ENCODE assay signal across 7 mouse cellular contexts in genomic region chr4:131836351-131836881, GRCm38 (mm10). TPM values are rescaled to one million over a fixed set of nuclear protein-coding genes. Genes with fewer than 3 reads are reported as not detected.
DNase-seq lines count a peak whose midpoint lies in the region; ATAC-seq and TF ChIP-seq lines count a peak whose summit lies in the region.

No protein-coding gene starts in this region.

- WGBS in bone marrow, adult 2 months, result 1% methylated on average over 39 of the region's 39 CpGs
- WGBS in forebrain, postnatal 0 days, result under 1% methylated on average over 39 of the region's 39 CpGs
- WGBS in hindbrain, embryonic 16.5 days, result under 1% methylated on average over 31 of the region's 39 CpGs
- WGBS in liver, embryonic 13.5 days (ENCODE audit: insufficient replicate concordance), result 3% methylated on average over 39 of the region's 39 CpGs
- 1% methylated on average over 39 of the region's 39 CpGs for WGBS in neural tube, embryonic 12.5 days

- peak overlapping the region; percentile 99 for H3K4me2 ChIP-seq in forebrain, postnatal 0 days (ENCODE audit: low read depth)
- H3K4me2 ChIP-seq in hindbrain, embryonic 16.5 days (ENCODE audit: low read length), result peak overlapping the region; percentile 98
- peak overlapping the region; percentile 91 for H3K4me2 ChIP-seq in liver, embryonic 13.5 days
- peak overlapping the region; percentile 98 for H3K4me2 ChIP-seq in neural tube, embryonic 12.5 days (replicated peaks)

- peak overlapping the region; percentile 39 for H3K4me3 ChIP-seq in bone marrow, adult 2 months (replicated peaks; ENCODE audit: control insufficient read depth, low read depth, low read length)
- peak overlapping the region; percentile 67 for H3K4me3 ChIP-seq in forebrain, postnatal 0 days (ENCODE audit: low read depth, low read length)
- H3K4me3 ChIP-seq in hindbrain, embryonic 16.5 days (ENCODE audit: low read length), result peak overlapping the region; percentile 67
- peak overlapping the region; percentile 67 for H3K4me3 ChIP-seq in liver, embryonic 13.5 days (replicated peaks)
- peak overlapping the region; percentile 58 for H3K4me3 ChIP-seq in neural tube, embryonic 12.5 days

- no peaks in the 10 kb centered on the region for H3K36me3 ChIP-seq in forebrain, postnatal 0 days (ENCODE audit: insufficient read depth)
- no peaks in the 10 kb centered on the region for H3K36me3 ChIP-seq in hindbrain, embryonic 16.5 days (ENCODE audit: control insufficient read depth, insufficient read depth, low read length)
- H3K36me3 ChIP-seq in liver, embryonic 13.5 days, result no peaks in the 10 kb centered on the region
- no peaks in the 10 kb centered on the region for H3K36me3 ChIP-seq in neural tube, embryonic 12.5 days

- no peak for ATAC-seq in forebrain, postnatal 0 days
- ATAC-seq in hindbrain, embryonic 16.5 days, result no peak
- ATAC-seq in liver, embryonic 13.5 days (ENCODE audit: low read depth), result no peak
- peak; percentile 46 for ATAC-seq in neural tube, embryonic 12.5 days (ENCODE audit: low FRiP score, low read depth)
- no peak for ATAC-seq in monocyte, adult 5-6 weeks (replicated peaks; ENCODE audit: insufficient number of reproducible peaks, low FRiP score, low TSS enrichment, poor library complexity, severe bottlenecking)

- peaks cover 3% of the 10 kb centered on the region; the same call in 1 of the 2 replicates for H3K27me3 ChIP-seq in forebrain, postnatal 0 days (ENCODE audit: insufficient read depth, low read length)
- no peaks in the 10 kb centered on the region; the same call in none of the 2 replicates for H3K27me3 ChIP-seq in hindbrain, embryonic 16.5 days (replicated peaks; ENCODE audit: control insufficient read depth, insufficient read depth, low read length)
- peaks cover 78% of the 10 kb centered on the region for H3K27me3 ChIP-seq in liver, embryonic 13.5 days
- peaks cover 42% of the 10 kb centered on the region for H3K27me3 ChIP-seq in neural tube, embryonic 12.5 days (replicated peaks)

- H3K27ac ChIP-seq in bone marrow, adult 2 months (ENCODE audit: control insufficient read depth, insufficient read depth, low read depth, low read length, poor library complexity), result no peak overlapping the region
- no peak overlapping the region for H3K27ac ChIP-seq in forebrain, postnatal 0 days (ENCODE audit: low read depth, low read length)
- no peak overlapping the region for H3K27ac ChIP-seq in hindbrain, embryonic 16.5 days (ENCODE audit: low read depth, low read length)
- no peak overlapping the region for H3K27ac ChIP-seq in liver, embryonic 13.5 days
- no peak overlapping the region for H3K27ac ChIP-seq in neural tube, embryonic 12.5 days

- no peaks in the 10 kb centered on the region for H3K9me3 ChIP-seq in forebrain, postnatal 0 days (ENCODE audit: low read length)
- no peaks in the 10 kb centered on the region for H3K9me3 ChIP-seq in hindbrain, embryonic 16.5 days (ENCODE audit: control insufficient read depth, low read length)
- no peaks in the 10 kb centered on the region for H3K9me3 ChIP-seq in liver, embryonic 13.5 days (replicated peaks)
- H3K9me3 ChIP-seq in neural tube, embryonic 12.5 days, result no peaks in the 10 kb centered on the region

- H3K9ac ChIP-seq in forebrain, postnatal 0 days, result peak overlapping the region; percentile 59
- peak overlapping the region; percentile 83 for H3K9ac ChIP-seq in hindbrain, embryonic 16.5 days (ENCODE audit: low read depth, low read length)
- H3K9ac ChIP-seq in liver, embryonic 13.5 days, result peak overlapping the region; percentile 76
- H3K9ac ChIP-seq in neural tube, embryonic 12.5 days, result peak overlapping the region; percentile 70

- peak; percentile 43 for DNase-seq in Muller cell, postnatal 12 days (ENCODE audit: inconsistent ontology term)
- DNase-seq in forebrain, postnatal 0 days, result no peak
- no peak for DNase-seq in liver, embryonic 13.5 days

- H3K4me1 ChIP-seq in bone marrow, adult 2 months (ENCODE audit: control insufficient read depth, insufficient read depth, low read length), result peaks cover 6% of the 10 kb centered on the region
- peaks cover 3% of the 10 kb centered on the region; the same call in 1 of the 2 replicates for H3K4me1 ChIP-seq in forebrain, postnatal 0 days (ENCODE audit: insufficient read depth)
- peaks cover 18% of the 10 kb centered on the region for H3K4me1 ChIP-seq in hindbrain, embryonic 16.5 days (ENCODE audit: control insufficient read depth, insufficient read depth, low read depth, low read length)
- peaks cover 64% of the 10 kb centered on the region for H3K4me1 ChIP-seq in liver, embryonic 13.5 days (replicated peaks)
- peaks cover 27% of the 10 kb centered on the region for H3K4me1 ChIP-seq in neural tube, embryonic 12.5 days

- no peak for TF ChIP-seq POLR2A in bone marrow, adult 2 months (IDR thresholded peaks at IDR 0.05; ENCODE audit: borderline replicate concordance, control insufficient read depth, low read depth, low read length)

- no peak for TF ChIP-seq CTCF in bone marrow, adult 2 months (IDR thresholded peaks at IDR 0.05; ENCODE audit: control insufficient read depth, insufficient read depth, low read length)
- TF ChIP-seq CTCF in forebrain, postnatal 0 days (IDR thresholded peaks at IDR 0.05; ENCODE audit: low read depth), result no peak

RNA-seq across cellular contexts. Expression of gene Ptpru, which starts 1.7 kb away (rescaled TPM):
- 8.9 and 15.1 TPM in 2 replicates for polyA plus RNA-seq in bone marrow, adult 2 months (2011; ENCODE audit: insufficient read depth, insufficient read length, low replicate concordance, missing spikeins)
- 18.5 and 27.4 TPM in 2 replicates for total RNA-seq in forebrain, postnatal 0 days (2014; rRNA removed)
- 15.0 and 21.2 TPM in 2 replicates for polyA plus RNA-seq in forebrain, postnatal 0 days (2015; fragmentation: Nextera tagmentation; extraction: Ambion mirVana)
- polyA plus RNA-seq in hindbrain, embryonic 16.5 days (2015; fragmentation: Nextera tagmentation; extraction: Ambion mirVana), result 25.0 and 25.2 TPM in 2 replicates
- polyA plus RNA-seq in liver, embryonic 13.5 days (2015; fragmentation: Nextera tagmentation; extraction: Ambion mirVana), result 2.1 and 2.7 TPM in 2 replicates
- 8.7 and 9.6 TPM in 2 replicates for polyA plus RNA-seq in neural tube, embryonic 12.5 days (2016; fragmentation: Nextera tagmentation; extraction: Ambion mirVana)
- total RNA-seq in monocyte, adult 5-6 weeks (2017), result not detected in 3 replicates

RNA-seq across cellular contexts. Expression of gene Mecr, which starts 6.9 kb away (rescaled TPM):
- 17.6 and 25.8 TPM in 2 replicates for polyA plus RNA-seq in bone marrow, adult 2 months (2011; ENCODE audit: insufficient read depth, insufficient read length, low replicate concordance, missing spikeins)
- total RNA-seq in forebrain, postnatal 0 days (2014; rRNA removed), result 20.3 and 22.2 TPM in 2 replicates
- 31.8 and 32.1 TPM in 2 replicates for polyA plus RNA-seq in forebrain, postnatal 0 days (2015; fragmentation: Nextera tagmentation; extraction: Ambion mirVana)
- 36.3 and 41.1 TPM in 2 replicates for polyA plus RNA-seq in hindbrain, embryonic 16.5 days (2015; fragmentation: Nextera tagmentation; extraction: Ambion mirVana)
- 39.6 and 42.8 TPM in 2 replicates for polyA plus RNA-seq in liver, embryonic 13.5 days (2015; fragmentation: Nextera tagmentation; extraction: Ambion mirVana)
- polyA plus RNA-seq in neural tube, embryonic 12.5 days (2016; fragmentation: Nextera tagmentation; extraction: Ambion mirVana), result 36.4 and 37.4 TPM in 2 replicates
- total RNA-seq in monocyte, adult 5-6 weeks (2017), result 11.1 to 17.7 TPM (median 12.7 TPM) in 3 replicates

RNA-seq across cellular contexts. Expression of gene Srsf4, which starts 37.0 kb away (rescaled TPM):
- 66.4 and 72.5 TPM in 2 replicates for polyA plus RNA-seq in bone marrow, adult 2 months (2011; ENCODE audit: insufficient read depth, insufficient read length, low replicate concordance, missing spikeins)
- total RNA-seq in forebrain, postnatal 0 days (2014; rRNA removed), result 28.2 and 49.4 TPM in 2 replicates
- polyA plus RNA-seq in forebrain, postnatal 0 days (2015; fragmentation: Nextera tagmentation; extraction: Ambion mirVana), result 81.3 and 99.7 TPM in 2 replicates
- polyA plus RNA-seq in hindbrain, embryonic 16.5 days (2015; fragmentation: Nextera tagmentation; extraction: Ambion mirVana), result 86.6 and 94.4 TPM in 2 replicates
- 69.1 and 75.4 TPM in 2 replicates for polyA plus RNA-seq in liver, embryonic 13.5 days (2015; fragmentation: Nextera tagmentation; extraction: Ambion mirVana)
- polyA plus RNA-seq in neural tube, embryonic 12.5 days (2016; fragmentation: Nextera tagmentation; extraction: Ambion mirVana), result 145 and 150 TPM in 2 replicates
- total RNA-seq in monocyte, adult 5-6 weeks (2017), result 49.3 to 72.8 TPM (median 58.3 TPM) in 3 replicates
